Mouse (Mus musculus) c-Kit-positive CD71-negative TER-119-negative erythroid progenitor cells, embryonic 14.5 days (primary cell): ENCODE measurements around the gene Ctss.

Experiments used
- DNase-seq: peaks from one replicate; pipeline ENCODE4 v3.0.0-alpha.2; 2013; ENCODE audit warnings: low read depth

The Ctss gene

GRCm38 (mm10) chr3:95526622-95527211 lies at the start of gene Ctss:
Gene Ctss (plus strand): TSS chr3:95526786.
- no peak for DNase-seq

- no peak for DNase-seq
Measured at GRCm38 (mm10) chr3:95478966-95479365, 47.6 kb upstream of the Ctss start.

- no peak for DNase-seq
Measured at GRCm38 (mm10) chr3:95486421-95486820, 40.2 kb upstream of the Ctss start.

DNA sequence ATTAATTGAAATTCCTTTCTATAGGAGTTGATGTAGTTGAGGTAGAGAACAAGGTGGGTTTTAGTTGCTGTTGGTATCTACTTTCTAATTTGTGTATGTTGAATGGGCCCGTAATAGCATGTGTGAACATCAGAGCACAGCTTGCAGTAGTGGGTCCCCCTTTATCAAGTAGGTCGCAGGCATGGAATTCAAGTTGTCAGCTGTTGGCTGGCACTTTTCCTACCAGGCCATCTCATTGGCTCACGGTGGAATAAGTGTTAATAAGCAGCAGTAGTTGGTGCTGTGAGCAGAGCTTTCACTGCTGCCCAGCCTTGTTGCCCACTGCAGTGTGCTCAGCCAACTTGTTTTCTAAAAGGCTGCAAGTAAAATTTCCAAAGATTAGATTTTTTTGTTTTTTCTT lies 37.9 kb upstream of the Ctss start:
- DNase-seq = no peak

DNA sequence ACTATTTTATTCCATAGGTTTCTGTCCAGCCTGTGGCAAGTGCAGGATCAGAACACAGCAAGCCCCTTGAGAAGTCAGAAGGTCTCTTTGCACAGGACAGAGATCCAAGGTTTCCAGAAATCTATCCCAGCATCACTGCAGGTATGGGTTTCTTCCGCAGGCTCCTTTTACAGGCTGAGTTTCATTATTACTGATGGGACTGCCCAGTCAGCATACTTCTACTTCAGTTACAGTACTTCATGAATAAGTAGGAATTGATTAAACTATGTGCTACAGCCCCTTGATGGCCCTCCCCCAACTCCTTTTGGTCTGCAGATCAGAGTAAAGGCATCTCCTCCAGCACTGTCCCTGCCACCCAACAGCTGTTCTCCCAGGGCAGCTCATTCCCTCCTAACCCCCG lies 36.3 kb upstream of the Ctss start:
- no peak for DNase-seq

GRCm38 (mm10) chr3:95494342-95494741 lies 32.2 kb upstream of the Ctss start:
- no peak for DNase-seq

DNA sequence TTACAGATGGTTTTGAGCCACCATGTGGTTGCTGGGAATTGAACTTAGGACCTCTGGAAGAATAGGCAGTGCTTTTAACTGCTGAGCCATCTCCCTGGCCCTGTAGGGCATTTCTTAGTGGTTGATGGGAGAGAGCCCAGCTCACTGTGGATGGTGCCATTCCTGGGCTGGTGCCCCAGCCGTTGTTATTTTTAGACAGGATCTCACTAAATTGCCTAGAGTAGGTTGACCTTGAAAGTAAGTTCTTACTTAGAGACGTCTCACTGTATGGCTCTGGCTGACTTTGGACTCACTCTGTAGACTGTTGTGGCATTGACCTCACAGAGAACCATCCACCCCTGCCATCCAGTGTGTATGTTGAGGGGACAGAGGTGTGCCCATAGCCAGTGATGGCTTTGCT lies 28.4 kb upstream of the Ctss start:
- no peak for DNase-seq

- no peak for DNase-seq
Measured at GRCm38 (mm10) chr3:95499024-95499423, 27.6 kb upstream of the Ctss start, which contains the start of gene Ctsk. Gene Ctsk (plus strand): TSS chr3:95499256.

DNA sequence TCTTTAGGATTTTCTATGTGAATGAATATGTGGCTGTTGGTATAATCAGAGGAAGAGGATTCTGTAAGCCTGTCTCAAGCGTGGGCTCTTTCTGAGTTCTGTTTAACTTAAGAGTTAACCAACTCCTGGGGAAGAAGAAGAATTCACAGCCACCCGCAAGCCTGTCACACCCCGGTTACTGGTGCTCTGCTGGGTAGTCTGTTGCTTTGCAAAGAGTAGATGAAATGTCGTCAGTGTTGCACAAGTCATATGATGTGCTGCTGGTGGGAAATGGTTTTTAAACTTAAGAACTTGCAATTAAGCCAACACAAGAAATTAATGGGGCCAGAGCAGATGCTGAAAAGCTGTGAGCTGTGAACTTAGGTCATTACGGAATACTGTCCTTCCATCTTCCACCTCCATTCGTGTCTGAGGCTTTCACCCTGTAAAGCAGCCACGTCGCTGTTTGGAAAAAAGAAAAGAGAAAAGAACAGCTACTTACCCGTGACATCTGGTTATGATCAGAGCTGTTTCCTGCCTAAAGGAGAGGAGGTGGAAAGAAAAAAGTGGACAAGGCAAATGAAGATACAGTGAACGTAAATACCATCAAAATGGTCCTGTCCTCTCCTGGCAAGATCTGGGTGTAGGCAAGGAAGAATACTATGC lies 27.0 kb upstream of the Ctss start:
- no peak for DNase-seq

DNA sequence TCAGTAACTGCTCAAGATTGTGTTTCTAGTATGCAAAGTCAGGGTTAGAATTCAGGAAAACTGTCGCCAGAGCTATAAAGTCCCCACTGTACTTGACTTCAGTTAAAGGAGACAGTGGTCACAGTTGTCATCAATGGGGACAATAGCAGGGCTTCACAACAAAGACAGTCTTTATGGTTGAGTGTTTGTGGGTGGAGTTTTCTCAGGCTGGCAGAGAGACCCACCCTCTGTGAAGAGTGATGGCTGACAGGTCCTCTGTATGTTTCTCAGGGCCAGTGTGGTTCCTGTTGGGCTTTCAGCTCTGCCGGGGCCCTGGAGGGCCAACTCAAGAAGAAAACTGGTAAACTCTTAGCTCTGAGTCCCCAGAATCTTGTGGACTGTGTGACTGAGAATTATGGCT lies 24.3 kb upstream of the Ctss start:
- DNase-seq = no peak

DNA sequence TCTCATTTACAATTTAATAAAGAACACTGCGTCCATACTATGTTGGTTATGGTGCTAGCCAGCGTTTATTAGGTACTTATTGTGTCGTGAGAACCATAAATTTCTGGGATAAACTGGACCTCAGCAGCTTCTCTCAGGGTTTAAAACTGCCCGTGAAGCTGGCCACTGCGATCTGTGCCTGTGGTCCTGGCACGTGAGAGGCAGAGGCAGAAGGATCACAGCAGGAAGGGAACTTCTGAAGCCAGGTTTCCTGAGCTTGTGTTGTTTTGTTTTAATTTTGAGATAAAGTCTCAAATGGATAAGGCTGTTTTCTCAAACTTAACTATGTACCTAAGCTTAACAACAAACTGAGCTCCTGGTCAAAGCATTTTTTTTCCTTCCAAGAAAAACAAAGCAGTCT lies 17.2 kb upstream of the Ctss start:
- DNase-seq = no peak

DNA sequence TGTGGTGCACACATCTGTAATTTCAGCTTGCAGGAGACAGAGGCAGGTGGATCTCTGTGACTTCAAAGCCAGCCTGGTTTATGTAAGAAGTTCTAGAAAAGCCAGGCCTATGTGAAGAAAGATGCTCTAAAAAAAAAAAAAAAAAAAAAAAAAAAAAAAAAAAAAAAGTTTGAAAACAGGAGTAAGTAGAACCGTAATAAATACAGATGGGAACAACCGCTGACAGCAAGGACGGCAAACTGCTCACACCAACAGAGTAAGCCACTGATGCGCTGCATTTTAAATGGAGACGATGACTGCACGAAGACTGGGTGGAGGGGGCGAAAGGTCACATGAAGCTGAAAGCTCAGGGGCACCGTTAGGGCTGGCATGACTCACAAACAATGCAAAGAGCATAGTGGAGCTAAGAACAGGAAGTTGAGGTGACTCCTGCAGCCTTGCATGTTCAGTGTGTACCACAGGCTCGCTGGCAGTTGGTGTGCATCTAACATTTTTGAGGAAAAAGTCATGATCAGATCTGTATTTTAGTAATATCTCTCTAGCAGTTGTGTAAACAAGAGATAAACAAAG lies 14.9 kb upstream of the Ctss start:
- no peak for DNase-seq

GRCm38 (mm10) chr3:95516614-95517041 lies 10.0 kb upstream of the Ctss start:
- DNase-seq = no peak

DNA sequence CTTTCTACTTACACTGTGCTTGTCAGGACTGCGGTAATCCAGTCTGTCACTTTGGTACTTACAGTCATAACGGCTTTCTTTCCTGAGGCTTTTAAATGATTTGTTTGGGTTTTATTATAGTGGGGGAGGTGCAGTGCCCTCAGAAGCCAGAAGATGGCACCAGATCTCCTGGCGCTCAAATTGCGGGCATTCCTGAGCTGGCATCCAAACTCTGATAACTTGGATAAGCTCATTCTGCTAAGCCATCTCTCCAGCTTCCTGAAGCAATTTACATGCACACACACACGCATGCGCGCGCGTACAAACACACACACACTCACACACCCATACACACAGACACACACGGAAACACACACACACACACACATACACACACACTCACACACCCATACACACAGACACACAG lies 9.1 kb upstream of the Ctss start:
- no peak for DNase-seq

DNA sequence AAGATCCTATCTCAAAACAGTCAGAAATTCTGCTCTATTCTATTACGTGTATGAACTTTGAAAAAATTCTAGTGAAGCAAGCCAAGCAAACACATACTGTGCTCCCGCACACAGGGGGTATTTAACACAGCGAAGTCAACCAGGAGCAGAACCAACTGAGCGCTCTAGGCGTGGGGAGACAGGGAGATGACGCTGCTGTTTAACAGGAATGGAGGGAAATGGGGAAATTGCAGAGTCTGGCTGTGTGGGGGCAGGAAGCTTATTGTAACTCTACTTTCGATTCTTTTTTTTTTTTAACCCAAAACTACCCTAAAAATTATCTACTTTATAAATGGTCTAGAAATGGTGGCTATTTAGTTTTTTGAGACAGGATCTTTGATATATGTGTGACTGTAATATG lies 7.7 kb upstream of the Ctss start:
- DNase-seq = no peak

GRCm38 (mm10) chr3:95519315-95519714 lies 7.3 kb upstream of the Ctss start:
- DNase-seq = no peak

DNA sequence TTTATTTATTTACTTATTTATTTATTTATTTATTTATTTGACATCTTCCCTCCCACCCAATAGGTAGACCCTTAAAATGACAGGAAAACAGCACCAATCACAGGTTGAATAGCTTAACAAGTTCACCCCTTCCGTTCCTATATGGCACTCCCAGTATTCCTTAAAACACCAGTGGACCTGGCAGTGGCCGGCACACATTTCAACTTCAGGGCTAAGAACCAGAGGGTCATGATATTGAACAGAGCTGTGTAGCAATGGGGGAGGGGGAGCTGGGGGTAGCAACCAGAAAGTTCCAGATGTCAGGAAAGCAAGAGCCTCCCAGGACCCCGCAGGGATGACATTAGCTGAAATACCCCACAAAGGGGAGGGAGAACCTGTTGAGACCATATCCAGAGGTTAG lies 6.5 kb upstream of the Ctss start:
- no peak for DNase-seq

GRCm38 (mm10) chr3:95521168-95521567 lies 5.4 kb upstream of the Ctss start:
- DNase-seq = no peak

- no peak for DNase-seq
Measured at GRCm38 (mm10) chr3:95523662-95524061, 2.9 kb upstream of the Ctss start.

- DNase-seq = no peak
Measured at GRCm38 (mm10) chr3:95524673-95525072, 1.9 kb upstream of the Ctss start.

- DNase-seq = no peak
Measured at GRCm38 (mm10) chr3:95526111-95526510, 475 bp upstream of the Ctss start.

DNA sequence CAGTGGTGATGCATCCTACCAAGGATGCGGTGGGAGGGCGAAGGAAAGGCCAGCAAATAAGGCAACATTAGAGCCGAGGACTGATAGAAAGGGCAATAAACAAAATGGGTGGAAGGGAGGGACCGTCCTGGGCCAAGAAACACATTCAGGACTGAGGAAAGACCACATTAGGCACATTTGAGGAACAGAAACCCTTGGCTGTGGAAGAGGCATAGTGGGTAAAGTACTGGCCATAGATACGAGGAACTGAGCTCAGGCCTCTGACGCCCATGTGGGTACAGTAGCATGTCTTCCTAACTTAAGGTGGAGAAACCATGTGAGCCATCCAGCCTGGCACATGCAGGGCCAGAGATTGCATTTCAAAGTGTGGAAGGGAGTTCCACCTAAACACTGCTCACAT lies 3.2 kb downstream of the Ctss start:
- DNase-seq = no peak

DNA sequence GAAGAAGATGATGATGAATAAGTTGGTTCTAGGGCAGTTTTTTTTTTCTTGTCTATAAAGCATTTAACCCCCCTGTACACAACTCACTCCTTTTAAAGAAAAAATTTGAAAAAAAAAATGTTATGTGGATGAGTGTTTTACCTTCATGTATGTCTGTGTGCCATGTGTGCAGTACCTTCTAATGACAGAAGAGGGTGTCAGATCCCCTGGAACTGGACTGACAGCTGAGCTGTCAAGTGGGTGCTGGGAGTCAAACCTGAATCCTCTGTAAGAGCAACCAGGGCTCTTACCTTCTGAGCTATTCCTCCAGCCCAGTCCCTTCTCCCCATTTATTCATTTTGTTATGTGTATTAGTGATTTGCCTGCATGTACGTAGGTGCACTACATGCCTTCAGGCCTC lies 4.4 kb downstream of the Ctss start:
- DNase-seq = no peak

DNA sequence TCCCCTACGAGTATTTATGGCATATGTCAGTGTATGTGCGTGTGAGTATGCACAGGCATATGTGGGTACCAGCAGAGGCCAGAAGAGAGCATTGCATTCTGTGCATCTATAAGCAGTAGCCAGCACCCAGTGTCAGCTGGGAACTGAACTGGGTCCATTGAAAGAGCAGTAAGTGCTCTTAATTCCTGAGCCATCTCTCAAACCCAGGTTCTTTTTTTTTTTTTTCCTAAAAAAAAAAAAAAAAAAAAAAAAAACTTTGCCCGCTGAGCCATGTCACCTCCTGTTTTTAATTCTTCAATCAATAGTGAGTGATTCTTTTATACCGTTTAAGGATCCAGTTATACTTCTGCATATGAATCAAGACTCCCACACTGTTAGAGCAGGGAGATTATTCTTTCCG lies 6.8 kb downstream of the Ctss start:
- no peak for DNase-seq
